Mouse (Mus musculus): ENCODE measurements at regions not wholly inside any gene's neighbourhood (a gene's known extent, or its start where the extent isn't known, plus 50 kb on each side); places are given as distances from the start of the nearest gene placed in this dataset.

- no peak for TF ChIP-seq CTCF (IDR thresholded peaks at IDR 0.05; ENCODE audit: insufficient read depth, low read depth, low read length)
- no peak for TF ChIP-seq POLR2A (IDR thresholded peaks at IDR 0.05; ENCODE audit: insufficient read depth, low read depth, low read length)
Observed at GRCm38 (mm10) chrX:12472296-12472695, 115.3 kb upstream of the Atp6ap2 start.

Measured in olfactory bulb, adult 2 months (tissue).